Mouse (Mus musculus): ENCODE data around the gene Aig1.

GRCm38 (mm10) chr10:13882975-13883875, 14.4 kb upstream of the Aig1 start:
- TF ChIP-seq CTCF (IDR thresholded peaks at IDR 0.05; ENCODE audit: borderline replicate concordance, insufficient read depth, low read length) (no peak), POLR2A (IDR thresholded peaks at IDR 0.05; ENCODE audit: low read depth, low read length) (no peak)

All from embryonic fibroblast, embryonic 13.5 days (primary cell).